Mouse (Mus musculus): ENCODE measurements around the gene Daxx. TPM values are rescaled to one million over a fixed set of nuclear protein-coding genes. Genes with fewer than 3 reads are reported as not detected.
"Not testable (repeated sequence)": the region's sequence is repeated elsewhere in the genome, so short reads cannot be mapped to it uniquely, and the experiment has no call there.

Gene Daxx
- polyA plus RNA-seq, 1 experiment from 2014 or later: 79.3 TPM

- Histone ChIP-seq H3K27ac (0 out of 2 replicates have a peak overlapping the region, but pooled peaks have one; percentile 41), H3K4me1 (replicated peaks) (peaks cover 45% of the 10 kb centered on the region), H3K9ac (replicated peaks) (no peak overlapping the region), H3K4me3 (replicated peaks) (no peak overlapping the region), H3K4me2 (no peak overlapping the region), H3K9me3 (no peaks in the 10 kb centered on the region), H3K36me3 (peaks cover 89% of the 10 kb centered on the region), H3K27me3 (no peaks in the 10 kb centered on the region)
- WGBS: 89% methylated on average over 19 of the region's 19 CpGs
- no peak for ATAC-seq (ENCODE audit: insufficient number of reproducible peaks, insufficient read depth, low FRiP score, low TSS enrichment, low read depth)
These were observed 39.8 kb downstream of the Daxx start for GRCm38 (mm10) chr17:33948905-33949537.

- no peak for ATAC-seq (ENCODE audit: insufficient number of reproducible peaks, insufficient read depth, low FRiP score, low TSS enrichment, low read depth)
- Histone ChIP-seq H3K4me2 (peak overlapping the region; percentile 99), H3K27ac (peak overlapping the region; percentile 94), H3K4me3 (replicated peaks) (peak overlapping the region; percentile 49), H3K36me3 (peaks cover 84% of the 10 kb centered on the region), H3K4me1 (replicated peaks) (peaks cover 53% of the 10 kb centered on the region), H3K9ac (replicated peaks) (peak overlapping the region; percentile 70; the same call in 1 of the 2 replicates), H3K27me3 (no peaks in the 10 kb centered on the region), H3K9me3 (no peaks in the 10 kb centered on the region)
- 79% methylated on average over 10 of the region's 10 CpGs for WGBS
These were observed 41.0 kb downstream of the Daxx start for GRCm38 (mm10) chr17:33950131-33950625.

GRCm38 (mm10) chr17:33951021-33951946 lies 42.1 kb downstream of the Daxx start, which contains the start of gene B3galt4:
B3galt4 (minus strand) TSS chr17:33951488.
- WGBS: under 1% methylated on average over 45 of the region's 45 CpGs
- ATAC-seq (ENCODE audit: insufficient number of reproducible peaks, insufficient read depth, low FRiP score, low TSS enrichment, low read depth): peak; percentile 76
- Histone ChIP-seq H3K36me3 (peaks cover 73% of the 10 kb centered on the region), H3K4me2 (peak within 1 kb of the TSS; percentile 99), H3K9ac (replicated peaks) (peak within 1 kb of the TSS; percentile 70), H3K27me3 (no peaks in the 10 kb centered on the region), H3K9me3 (no peaks in the 10 kb centered on the region), H3K27ac (peak within 1 kb of the TSS; percentile 94), H3K4me3 (replicated peaks) (peak within 1 kb of the TSS; percentile 49), H3K4me1 (replicated peaks) (peaks cover 53% of the 10 kb centered on the region)

GRCm38 (mm10) chr17:33952015-33952414 lies 42.8 kb downstream of the Daxx start:
- not testable (repeated sequence) for ATAC-seq (ENCODE audit: insufficient number of reproducible peaks, insufficient read depth, low FRiP score, low TSS enrichment, low read depth); H3K9me3 ChIP-seq; H3K27me3 ChIP-seq
- H3K36me3 ChIP-seq: peaks cover 67% of the 10 kb centered on the region
- peak overlapping the region; percentile 99 for H3K4me2 ChIP-seq
- WGBS: 75% methylated on average over 13 of the region's 13 CpGs
- peak overlapping the region; percentile 94 for H3K27ac ChIP-seq
- H3K4me1 ChIP-seq (replicated peaks): peaks cover 59% of the 10 kb centered on the region
- H3K9ac ChIP-seq (replicated peaks): peak overlapping the region; percentile 70; the same call in 1 of the 2 replicates
- peak overlapping the region; percentile 49 for H3K4me3 ChIP-seq (replicated peaks)

GRCm38 (mm10) chr17:33952879-33953278 lies 43.7 kb downstream of the Daxx start:
- 88% methylated on average over 4 of the region's 4 CpGs for WGBS
- Histone ChIP-seq H3K4me3 (replicated peaks) (peak overlapping the region; percentile 1; the same call in 1 of the 2 replicates), H3K36me3 (peaks cover 59% of the 10 kb centered on the region), H3K4me1 (replicated peaks) (peaks cover 67% of the 10 kb centered on the region), H3K27ac (0 out of 2 replicates have a peak overlapping the region, but pooled peaks have one; percentile 14), H3K27me3 (no peaks in the 10 kb centered on the region), H3K9ac (replicated peaks) (no peak overlapping the region; the same call in none of the 2 replicates), H3K4me2 (peak overlapping the region; percentile 99), H3K9me3 (no peaks in the 10 kb centered on the region)
- ATAC-seq (ENCODE audit: insufficient number of reproducible peaks, insufficient read depth, low FRiP score, low TSS enrichment, low read depth): no peak

GRCm38 (mm10) chr17:33953310-33953709 lies 44.1 kb downstream of the Daxx start:
- no peak for ATAC-seq (ENCODE audit: insufficient number of reproducible peaks, insufficient read depth, low FRiP score, low TSS enrichment, low read depth)
- H3K36me3 ChIP-seq: peaks cover 55% of the 10 kb centered on the region
- H3K9ac ChIP-seq (replicated peaks): peak overlapping the region; percentile 45
- H3K27me3 ChIP-seq: no peaks in the 10 kb centered on the region
- no peaks in the 10 kb centered on the region for H3K9me3 ChIP-seq
- peak overlapping the region; percentile 99 for H3K4me2 ChIP-seq
- peaks cover 68% of the 10 kb centered on the region for H3K4me1 ChIP-seq (replicated peaks)
- 81% methylated on average over 3 of the region's 3 CpGs for WGBS
- no peak overlapping the region; the same call in 1 of the 2 replicates for H3K27ac ChIP-seq
- H3K4me3 ChIP-seq (replicated peaks): peak overlapping the region; percentile 95

GRCm38 (mm10) chr17:33953961-33954565 lies 44.8 kb downstream of the Daxx start:
- ATAC-seq (ENCODE audit: insufficient number of reproducible peaks, insufficient read depth, low FRiP score, low TSS enrichment, low read depth): no peak
- H3K4me1 ChIP-seq (replicated peaks): peaks cover 68% of the 10 kb centered on the region
- H3K27me3 ChIP-seq: no peaks in the 10 kb centered on the region
- H3K36me3 ChIP-seq: peaks cover 55% of the 10 kb centered on the region
- H3K27ac ChIP-seq: peak overlapping the region; percentile 95
- peak overlapping the region; percentile 95 for H3K4me3 ChIP-seq (replicated peaks)
- no peaks in the 10 kb centered on the region for H3K9me3 ChIP-seq
- peak overlapping the region; percentile 98 for H3K9ac ChIP-seq (replicated peaks)
- WGBS: 37% methylated on average over 5 of the region's 5 CpGs
- peak overlapping the region; percentile 99 for H3K4me2 ChIP-seq

GRCm38 (mm10) chr17:33954646-33955554 lies 45.7 kb downstream of the Daxx start:
- H3K4me1 ChIP-seq (replicated peaks): peaks cover 65% of the 10 kb centered on the region
- peak overlapping the region; percentile 95 for H3K27ac ChIP-seq
- peak overlapping the region; percentile 99 for H3K4me2 ChIP-seq
- H3K27me3 ChIP-seq: no peaks in the 10 kb centered on the region
- H3K9ac ChIP-seq (replicated peaks): peak overlapping the region; percentile 98
- no peaks in the 10 kb centered on the region for H3K9me3 ChIP-seq
- 2% methylated on average over 33 of the region's 33 CpGs for WGBS
- H3K36me3 ChIP-seq: peaks cover 55% of the 10 kb centered on the region
- 0 out of 2 replicates have a peak, but pooled peaks have one; percentile 2 for ATAC-seq (ENCODE audit: insufficient number of reproducible peaks, insufficient read depth, low FRiP score, low TSS enrichment, low read depth)
- H3K4me3 ChIP-seq (replicated peaks): peak overlapping the region; percentile 95

- Histone ChIP-seq H3K4me2 (peak within 1 kb of the TSS; percentile 99), H3K27me3 (no peaks in the 10 kb centered on the region), H3K4me3 (replicated peaks) (peak within 1 kb of the TSS; percentile 95), H3K9ac (replicated peaks) (peak within 1 kb of the TSS; percentile 98), H3K9me3 (no peaks in the 10 kb centered on the region), H3K36me3 (peaks cover 56% of the 10 kb centered on the region), H3K4me1 (replicated peaks) (peaks cover 57% of the 10 kb centered on the region), H3K27ac (peak within 1 kb of the TSS; percentile 95)
- ATAC-seq (ENCODE audit: insufficient number of reproducible peaks, insufficient read depth, low FRiP score, low TSS enrichment, low read depth): peak; percentile 73
- under 1% methylated on average over 50 of the region's 50 CpGs for WGBS
These were observed 46.5 kb downstream of the Daxx start, which contains the start of the genes Vps52 and Rps18 for GRCm38 (mm10) chr17:33955555-33956214. Vps52 (plus strand) TSS chr17:33955812. Rps18 (minus strand) TSS chr17:33956001.

Data from limb, embryonic 12.5 days (tissue).